Mouse (Mus musculus): ENCODE data around the gene 9530077C05Rik. TPM values are rescaled to one million over a fixed set of nuclear protein-coding genes. Genes with fewer than 3 reads are reported as not detected.

The 9530077C05Rik gene
- polyA plus RNA-seq, 1 experiment from 2014 or later: 1.6 TPM

GRCm38 (mm10) chr9:22457142-22457835 is 46.0 kb downstream of the 9530077C05Rik start:
- DNase-seq: peak; percentile 34
- TF ChIP-seq EP300 (IDR thresholded peaks at IDR 0.05; ENCODE audit: low read depth): no peak
- TF ChIP-seq CTCF (IDR thresholded peaks at IDR 0.05; ENCODE audit: low read depth): no peak
- Histone ChIP-seq H3K4me3 (ENCODE audit: low read depth, low read length) (no peak overlapping the region), H3K9ac (replicated peaks) (no peak overlapping the region), H3K9me3 (ENCODE audit: low read length) (no peaks in the 10 kb centered on the region), H3K4me1 (ENCODE audit: insufficient read depth) (peaks cover 3% of the 10 kb centered on the region; the same call in 1 of the 2 replicates), H3K36me3 (replicated peaks; ENCODE audit: insufficient read depth, low read length) (peaks cover 54% of the 10 kb centered on the region), H3K4me2 (ENCODE audit: low read depth, low read length) (peak overlapping the region; percentile 23; the same call in 1 of the 2 replicates), H3K27ac (ENCODE audit: low read depth) (peak overlapping the region; percentile 60), H3K27me3 (ENCODE audit: insufficient read depth, low read length) (no peaks in the 10 kb centered on the region)
- 67% methylated on average over 11 of the region's 11 CpGs for WGBS (ENCODE audit: insufficient replicate concordance)
- no peak for ATAC-seq

GRCm38 (mm10) chr9:22461946-22462345 is 50.6 kb downstream of the 9530077C05Rik start:
- DNase-seq: no peak
- peaks cover 24% of the 10 kb centered on the region for H3K36me3 ChIP-seq (replicated peaks; ENCODE audit: insufficient read depth, low read length)
- no peak overlapping the region for H3K4me3 ChIP-seq (ENCODE audit: low read depth, low read length)
- H3K27ac ChIP-seq (ENCODE audit: low read depth): no peak overlapping the region
- H3K4me1 ChIP-seq (ENCODE audit: insufficient read depth): peaks cover 6% of the 10 kb centered on the region; the same call in 1 of the 2 replicates
- TF ChIP-seq EP300 (IDR thresholded peaks at IDR 0.05; ENCODE audit: low read depth) (no peak), CTCF (IDR thresholded peaks at IDR 0.05; ENCODE audit: low read depth) (no peak)
- H3K4me2 ChIP-seq (ENCODE audit: low read depth, low read length): no peak overlapping the region
- 86% methylated on average over 3 of the region's 3 CpGs for WGBS (ENCODE audit: insufficient replicate concordance)
- no peak overlapping the region for H3K9ac ChIP-seq (replicated peaks)
- H3K27me3 ChIP-seq (ENCODE audit: insufficient read depth, low read length): no peaks in the 10 kb centered on the region
- ATAC-seq: no peak
- H3K9me3 ChIP-seq (ENCODE audit: low read length): no peaks in the 10 kb centered on the region

- no peak overlapping the region for H3K4me3 ChIP-seq (ENCODE audit: low read depth, low read length)
- no peaks in the 10 kb centered on the region for H3K9me3 ChIP-seq (ENCODE audit: low read length)
- no peak overlapping the region for H3K27ac ChIP-seq (ENCODE audit: low read depth)
- no peak overlapping the region for H3K4me2 ChIP-seq (ENCODE audit: low read depth, low read length)
- peaks cover 6% of the 10 kb centered on the region; the same call in 1 of the 2 replicates for H3K4me1 ChIP-seq (ENCODE audit: insufficient read depth)
- no peak overlapping the region for H3K9ac ChIP-seq (replicated peaks)
- peaks cover 16% of the 10 kb centered on the region for H3K36me3 ChIP-seq (replicated peaks; ENCODE audit: insufficient read depth, low read length)
- 77% methylated on average over 5 of the region's 5 CpGs for WGBS (ENCODE audit: insufficient replicate concordance)
- no peak for ATAC-seq
- DNase-seq: no peak
- no peaks in the 10 kb centered on the region for H3K27me3 ChIP-seq (ENCODE audit: insufficient read depth, low read length)
- TF ChIP-seq CTCF (IDR thresholded peaks at IDR 0.05; ENCODE audit: low read depth) (no peak), EP300 (IDR thresholded peaks at IDR 0.05; ENCODE audit: low read depth) (no peak)
These were observed 54.9 kb downstream of the 9530077C05Rik start for GRCm38 (mm10) chr9:22466212-22466611.

GRCm38 (mm10) chr9:22467371-22468169 is 56.3 kb downstream of the 9530077C05Rik start:
- Histone ChIP-seq H3K9me3 (ENCODE audit: low read length) (no peaks in the 10 kb centered on the region), H3K9ac (replicated peaks) (peak overlapping the region; percentile 95), H3K4me3 (ENCODE audit: low read depth, low read length) (peak overlapping the region; percentile 94), H3K36me3 (replicated peaks; ENCODE audit: insufficient read depth, low read length) (peaks cover 11% of the 10 kb centered on the region), H3K27me3 (ENCODE audit: insufficient read depth, low read length) (no peaks in the 10 kb centered on the region), H3K4me1 (ENCODE audit: insufficient read depth) (peaks cover 6% of the 10 kb centered on the region; the same call in 1 of the 2 replicates), H3K4me2 (ENCODE audit: low read depth, low read length) (peak overlapping the region; percentile 97), H3K27ac (ENCODE audit: low read depth) (peak overlapping the region; percentile 95)
- TF ChIP-seq EP300 (IDR thresholded peaks at IDR 0.05; ENCODE audit: low read depth) (no peak), CTCF (IDR thresholded peaks at IDR 0.05; ENCODE audit: low read depth) (no peak)
- DNase-seq (peak; percentile 70), ATAC-seq (peak; percentile 76)
- under 1% methylated on average over 67 of the region's 73 CpGs for WGBS (ENCODE audit: insufficient replicate concordance)

GRCm38 (mm10) chr9:22468170-22468898 is 57.0 kb downstream of the 9530077C05Rik start:
- WGBS (ENCODE audit: insufficient replicate concordance): 4% methylated on average over 36 of the region's 43 CpGs
- H3K4me3 ChIP-seq (ENCODE audit: low read depth, low read length): peak overlapping the region; percentile 94
- peak overlapping the region; percentile 97 for H3K4me2 ChIP-seq (ENCODE audit: low read depth, low read length)
- H3K36me3 ChIP-seq (replicated peaks; ENCODE audit: insufficient read depth, low read length): peaks cover 10% of the 10 kb centered on the region
- peak overlapping the region; percentile 95 for H3K27ac ChIP-seq (ENCODE audit: low read depth)
- H3K9me3 ChIP-seq (ENCODE audit: low read length): no peaks in the 10 kb centered on the region
- peaks cover 6% of the 10 kb centered on the region; the same call in 1 of the 2 replicates for H3K4me1 ChIP-seq (ENCODE audit: insufficient read depth)
- TF ChIP-seq CTCF (IDR thresholded peaks at IDR 0.05; ENCODE audit: low read depth) (no peak), EP300 (IDR thresholded peaks at IDR 0.05; ENCODE audit: low read depth) (no peak)
- no peaks in the 10 kb centered on the region for H3K27me3 ChIP-seq (ENCODE audit: insufficient read depth, low read length)
- peak; percentile 89 for ATAC-seq
- peak overlapping the region; percentile 95 for H3K9ac ChIP-seq (replicated peaks)
- peak; percentile 93 for DNase-seq

Data from liver, postnatal 0 days (tissue).